Mouse (Mus musculus): ENCODE data around the gene Zfp617. TPM values are rescaled to one million over a fixed set of nuclear protein-coding genes. Genes with fewer than 3 reads are reported as not detected.
"Not testable (repeated sequence)": the region's sequence is repeated elsewhere in the genome, so short reads cannot be mapped to it uniquely, and the experiment has no call there.

Gene Zfp617
- polyA plus RNA-seq (2016; fragmentation: Nextera tagmentation; extraction: Ambion mirVana), result 30.6 and 33.8 TPM in 2 replicates

- WGBS, result 7% methylated on average over 47 of the region's 47 CpGs
- peak within 1 kb of the TSS; percentile 55 for H3K4me2 ChIP-seq (replicated peaks)
Observed at GRCm38 (mm10) chr8:71908309-71909261, at the start of gene Zfp617, which contains the start of gene Zfp882. Gene Zfp617 (plus strand): TSS chr8:71908635. Gene Zfp882 (plus strand): TSS chr8:71908608.

GRCm38 (mm10) chr8:71861551-71861950, 46.9 kb upstream of the Zfp617 start:
- H3K9me3 ChIP-seq; H3K36me3 ChIP-seq; H3K4me1 ChIP-seq; H3K27me3 ChIP-seq (replicated peaks); H3K9ac ChIP-seq; H3K4me2 ChIP-seq (replicated peaks); H3K4me3 ChIP-seq; H3K27ac ChIP-seq; ATAC-seq (ENCODE audit: low FRiP score, low read depth): not testable (repeated sequence)
- 71% methylated on average over 1 of the region's 1 CpGs for whole genome bisulfite sequencing

More at GRCm38 (mm10) chr8:71908309-71909261, at the start of gene Zfp617, which contains the start of gene Zfp882:
- Histone ChIP-seq H3K9ac (peak within 1 kb of the TSS; percentile 88), H3K36me3 (peaks cover 3% of the 10 kb centered on the region; the same call in 1 of the 2 replicates), H3K27me3 (replicated peaks) (no peaks in the 10 kb centered on the region), H3K9me3 (no peaks in the 10 kb centered on the region), H3K4me3 (peak within 1 kb of the TSS; percentile 74), H3K4me1 (no peaks in the 10 kb centered on the region), H3K27ac (peak within 1 kb of the TSS; percentile 96)
- peak; percentile 94 for ATAC-seq (ENCODE audit: low FRiP score, low read depth)

GRCm38 (mm10) chr8:71862038-71862437, 46.4 kb upstream of the Zfp617 start:
- H3K9ac ChIP-seq; ATAC-seq (ENCODE audit: low FRiP score, low read depth); H3K4me3 ChIP-seq; H3K4me2 ChIP-seq (replicated peaks); H3K9me3 ChIP-seq; H3K4me1 ChIP-seq; H3K27me3 ChIP-seq (replicated peaks); H3K36me3 ChIP-seq; H3K27ac ChIP-seq: not testable (repeated sequence)

GRCm38 (mm10) chr8:71881618-71882274, 26.7 kb upstream of the Zfp617 start, which contains the start of gene Zfp709:
Gene Zfp709 (plus strand): TSS chr8:71882019.
- 0 out of 2 replicates have a peak, but pooled peaks cover 7% of the 10 kb centered on the region for H3K4me1 ChIP-seq
- H3K27me3 ChIP-seq (replicated peaks), result no peaks in the 10 kb centered on the region
- H3K27ac ChIP-seq, result 0 out of 2 replicates have a peak within 1 kb of the TSS, but pooled peaks have one; percentile 27
- peak within 1 kb of the TSS; percentile 92 for H3K4me2 ChIP-seq (replicated peaks)
- peak; percentile 89 for ATAC-seq (ENCODE audit: low FRiP score, low read depth)
- H3K4me3 ChIP-seq, result peak within 1 kb of the TSS; percentile 62
- peak within 1 kb of the TSS; percentile 81 for H3K9ac ChIP-seq
- WGBS, result 9% methylated on average over 45 of the region's 45 CpGs
- peaks cover 18% of the 10 kb centered on the region for H3K36me3 ChIP-seq
- peaks cover 21% of the 10 kb centered on the region for H3K9me3 ChIP-seq

GRCm38 (mm10) chr8:71900666-71901065, 7.8 kb upstream of the Zfp617 start:
- not testable (repeated sequence) for H3K36me3 ChIP-seq; H3K4me1 ChIP-seq; H3K4me2 ChIP-seq (replicated peaks); H3K4me3 ChIP-seq; H3K27me3 ChIP-seq (replicated peaks); H3K27ac ChIP-seq; H3K9me3 ChIP-seq; H3K9ac ChIP-seq
- WGBS, result 45% methylated on average over 11 of the region's 11 CpGs
- ATAC-seq (ENCODE audit: low FRiP score, low read depth), result 0 out of 2 replicates have a peak, but pooled peaks have one; percentile 44

- H3K36me3 ChIP-seq; H3K27ac ChIP-seq; ATAC-seq (ENCODE audit: low FRiP score, low read depth); H3K9me3 ChIP-seq; H3K9ac ChIP-seq; H3K4me2 ChIP-seq (replicated peaks); H3K27me3 ChIP-seq (replicated peaks); H3K4me1 ChIP-seq; H3K4me3 ChIP-seq: not testable (repeated sequence)
- WGBS, result 71% methylated on average over 1 of the region's 1 CpGs
Observed at GRCm38 (mm10) chr8:71903084-71903483, 5.4 kb upstream of the Zfp617 start.

- ATAC-seq (ENCODE audit: low FRiP score, low read depth), result no peak
- Histone ChIP-seq H3K4me3 (no peak overlapping the region), H3K4me1 (no peaks in the 10 kb centered on the region), H3K9ac (no peak overlapping the region), H3K27me3 (replicated peaks) (no peaks in the 10 kb centered on the region), H3K4me2 (replicated peaks) (no peak overlapping the region), H3K9me3 (no peaks in the 10 kb centered on the region), H3K27ac (no peak overlapping the region), H3K36me3 (no peaks in the 10 kb centered on the region)
- WGBS, result 90% methylated on average over 1 of the region's 1 CpGs
Observed at GRCm38 (mm10) chr8:71906809-71907208, 1.6 kb upstream of the Zfp617 start.

GRCm38 (mm10) chr8:71907798-71908257, 607 bp upstream of the Zfp617 start:
- H3K27ac ChIP-seq, result no peak overlapping the region
- H3K4me2 ChIP-seq (replicated peaks), result peak overlapping the region; percentile 55
- H3K4me3 ChIP-seq, result peak overlapping the region; percentile 74; the same call in 1 of the 2 replicates
- H3K4me1 ChIP-seq, result no peaks in the 10 kb centered on the region
- 94% methylated on average over 5 of the region's 5 CpGs for WGBS
- ATAC-seq (ENCODE audit: low FRiP score, low read depth), result no peak
- no peaks in the 10 kb centered on the region for H3K9me3 ChIP-seq
- H3K9ac ChIP-seq, result no peak overlapping the region
- no peaks in the 10 kb centered on the region for H3K27me3 ChIP-seq (replicated peaks)
- H3K36me3 ChIP-seq, result no peaks in the 10 kb centered on the region

- no peaks in the 10 kb centered on the region for H3K27me3 ChIP-seq (replicated peaks)
- no peak overlapping the region for H3K9ac ChIP-seq
Observed at GRCm38 (mm10) chr8:71912286-71912685, 3.9 kb downstream of the Zfp617 start.

GRCm38 (mm10) chr8:71922567-71923401, 14.3 kb downstream of the Zfp617 start:
- Histone ChIP-seq H3K36me3 (peaks cover 7% of the 10 kb centered on the region; the same call in 1 of the 2 replicates), H3K9ac (peak overlapping the region; percentile 89), H3K4me1 (no peaks in the 10 kb centered on the region; the same call in 1 of the 2 replicates), H3K9me3 (no peaks in the 10 kb centered on the region), H3K27me3 (replicated peaks) (no peaks in the 10 kb centered on the region), H3K4me2 (replicated peaks) (peak overlapping the region; percentile 75), H3K4me3 (peak overlapping the region; percentile 74), H3K27ac (peak overlapping the region; percentile 86)
- under 1% methylated on average over 57 of the region's 57 CpGs for WGBS
- peak; percentile 100 for ATAC-seq (ENCODE audit: low FRiP score, low read depth)

More at GRCm38 (mm10) chr8:71912286-71912685, 3.9 kb downstream of the Zfp617 start:
- no peak overlapping the region for H3K4me3 ChIP-seq
- H3K4me2 ChIP-seq (replicated peaks), result no peak overlapping the region
- no peaks in the 10 kb centered on the region for H3K9me3 ChIP-seq
- no peaks in the 10 kb centered on the region for H3K4me1 ChIP-seq
- H3K36me3 ChIP-seq, result peaks cover 31% of the 10 kb centered on the region
- 94% methylated on average over 2 of the region's 2 CpGs for WGBS
- H3K27ac ChIP-seq, result no peak overlapping the region
- ATAC-seq (ENCODE audit: low FRiP score, low read depth), result no peak

GRCm38 (mm10) chr8:71925791-71926190, 17.4 kb downstream of the Zfp617 start:
- Histone ChIP-seq H3K4me3 (no peak overlapping the region), H3K36me3 (peaks cover 26% of the 10 kb centered on the region), H3K27ac (no peak overlapping the region), H3K4me2 (replicated peaks) (no peak overlapping the region), H3K4me1 (no peaks in the 10 kb centered on the region; the same call in 1 of the 2 replicates), H3K9me3 (no peaks in the 10 kb centered on the region), H3K9ac (no peak overlapping the region), H3K27me3 (replicated peaks) (no peaks in the 10 kb centered on the region)
- 94% methylated on average over 5 of the region's 5 CpGs for whole genome bisulfite sequencing
- no peak for ATAC-seq (ENCODE audit: low FRiP score, low read depth)

Measured in neural tube, embryonic 12.5 days (tissue).